Mouse (Mus musculus) CH12.LX (cell line): Measurements from ENCODE around the gene Gm10647. TPM values are rescaled to one million over a fixed set of nuclear protein-coding genes. Genes with fewer than 3 reads are reported as not detected.
"Not testable (repeated sequence)": the region's sequence is repeated elsewhere in the genome, so short reads cannot be mapped to it uniquely, and the experiment has no call there.

Experiments
- DNase-seq: peaks from one replicate; pipeline ENCODE4 v3.0.0-alpha.2; 2013; ENCODE audit errors: extremely low read depth
- H3K27ac ChIP-seq: 2 replicates; pipeline ENCODE4 v1.5.1; 2012; ENCODE audit warnings: low read depth, mild to moderate bottlenecking, control low read depth, moderate library complexity; ENCODE audit not compliant: insufficient read depth
- H3K27me3 ChIP-seq: replicated peaks from 2 replicates; pipeline ENCODE3; 2012; ENCODE audit warnings: inconsistent platforms
- H3K36me3 ChIP-seq, 2 experiments: replicated peaks in 1 of 2; 2 replicates each; pipeline versions ENCODE3 to v1.6.1; 2012; ENCODE audit warnings: inconsistent platforms in 1 of 2, low read length in 1 of 2, mild to moderate bottlenecking in 1 of 2, mixed read lengths in 1 of 2, moderate library complexity in 1 of 2; ENCODE audit not compliant: control insufficient read depth in 1 of 2, insufficient read depth in 1 of 2
- H3K4me1 ChIP-seq, 2 experiments: 2 replicates each; pipeline ENCODE4 v1.6.1; 2012; ENCODE audit warnings: inconsistent platforms in 1 of 2, moderate library complexity in 1 of 2; ENCODE audit not compliant: insufficient read depth in 2 of 2, control insufficient read depth in 1 of 2
- H3K4me2 ChIP-seq: 2 replicates; pipeline ENCODE4 v1.6.1; 2012; ENCODE audit warnings: low read depth, mild to moderate bottlenecking, control low read depth; ENCODE audit not compliant: poor library complexity, insufficient read depth, severe bottlenecking
- H3K4me3 ChIP-seq, 3 experiments: fragments of 150-350 bp in 1 of 3; sonication (generic) in 1 of 3; replicated peaks in 1 of 3; 2 replicates each; pipeline versions ENCODE3 to v1.5.1; 2011 to 2012; ENCODE audit warnings: low read depth in 2 of 3, low read length in 2 of 3, mild to moderate bottlenecking in 2 of 3, moderate library complexity in 2 of 3, control low read depth in 1 of 3, improper control_type of control experiment in 1 of 3, inconsistent platforms in 1 of 3, mixed read lengths in 1 of 3; ENCODE audit not compliant: poor library complexity in 1 of 3
- H3K79me2 ChIP-seq: replicated peaks from 2 replicates; pipeline ENCODE4 v1.6.1; 2012; ENCODE audit warnings: mild to moderate bottlenecking, moderate library complexity; ENCODE audit not compliant: control insufficient read depth, poor library complexity, insufficient read depth, severe bottlenecking; ENCODE audit errors: extremely low read depth
- H3K9ac ChIP-seq: 2 replicates; pipeline ENCODE4 v1.6.1; 2012; ENCODE audit warnings: low read depth, mild to moderate bottlenecking, control low read depth, moderate library complexity; ENCODE audit not compliant: insufficient read depth
- H3K9me3 ChIP-seq: replicated peaks from 2 replicates; pipeline ENCODE3; 2012; ENCODE audit warnings: low read length, inconsistent platforms, mixed read lengths
- CTCF ChIP-seq, 2 experiments: IDR thresholded peaks in 1 of 2; conservative IDR thresholded peaks in 1 of 2; 2 replicates each; pipeline ENCODE4 v1.5.1; 2011 to 2012; ENCODE audit warnings: low read depth in 2 of 2, low read length in 2 of 2, improper control_type of control experiment in 1 of 2, inconsistent platforms in 1 of 2, mild to moderate bottlenecking in 1 of 2, moderate library complexity in 1 of 2
- E2F4 ChIP-seq: IDR thresholded peaks from 2 replicates; pipeline ENCODE4 v1.6.1; 2011; ENCODE audit warnings: low read depth, low read length, improper control_type of control experiment; ENCODE audit not compliant: insufficient replicate concordance
- HCFC1 ChIP-seq: IDR thresholded peaks from 2 replicates; pipeline ENCODE4 v1.6.1; 2012; ENCODE audit warnings: low read depth, mild to moderate bottlenecking, inconsistent platforms, low read length, improper control_type of control experiment
- JUND ChIP-seq: conservative IDR thresholded peaks from 2 replicates; pipeline ENCODE4 v1.6.1; 2011; ENCODE audit warnings: low read depth, low read length, improper control_type of control experiment
- KAT2A ChIP-seq: IDR thresholded peaks from 2 replicates; pipeline ENCODE4 v1.6.1; 2012; ENCODE audit warnings: low read length, improper control_type of control experiment, inconsistent platforms; ENCODE audit not compliant: insufficient replicate concordance
- MEF2A ChIP-seq: IDR thresholded peaks from 2 replicates; pipeline ENCODE4 v1.6.1; 2014; ENCODE audit warnings: low read depth, mild to moderate bottlenecking, inconsistent platforms, low read length, improper control_type of control experiment, borderline replicate concordance
- RAD21 ChIP-seq: IDR thresholded peaks from 2 replicates; pipeline ENCODE4 v1.6.1; 2011; ENCODE audit warnings: low read depth, mild to moderate bottlenecking, low read length, improper control_type of control experiment, moderate library complexity
- SMC3 ChIP-seq: IDR thresholded peaks from 2 replicates; pipeline ENCODE4 v1.6.1; 2011; ENCODE audit warnings: low read depth, low read length, improper control_type of control experiment
- USF1 ChIP-seq: IDR thresholded peaks from 2 replicates; pipeline ENCODE4 v1.6.1; 2014; ENCODE audit warnings: low read depth, mild to moderate bottlenecking, inconsistent platforms, low read length, improper control_type of control experiment
- USF2 ChIP-seq: conservative IDR thresholded peaks from 2 replicates; pipeline ENCODE4 v1.6.1; 2011; ENCODE audit warnings: low read depth, low read length, improper control_type of control experiment
- ZC3H11A ChIP-seq: IDR thresholded peaks from 2 replicates; pipeline ENCODE4 v1.6.1; 2012; ENCODE audit warnings: low read depth, mild to moderate bottlenecking, inconsistent platforms, low read length, improper control_type of control experiment
- ZNF384 ChIP-seq: IDR thresholded peaks from 2 replicates; pipeline ENCODE4 v1.6.1; 2012; ENCODE audit warnings: low read depth, low read length, improper control_type of control experiment, inconsistent platforms
- dilution Hi-C: fragments of 300-500 bp; cut with MboI; formaldehyde crosslinking; loops from 2 replicates; pipeline ENCODE4 v1.14.3; 2020; ENCODE audit warnings: low sequenced_read_pairs; ENCODE audit not compliant: extremely low pct_unique_long_range_greater_than_20kb, extremely low pct_ligation_motif_present
- in situ Hi-C: fragments of 300-500 bp; cut with MboI; formaldehyde crosslinking; loops from 3 replicates; pipeline ENCODE4 v1.14.3; 2019; ENCODE audit warnings: low sequenced_read_pairs, low pct_ligation_motif_present, low pct_unique_long_range_greater_than_20kb, mixed read lengths
- polyA plus RNA-seq: library from polyadenylated mRNA; unstranded; fragments of >175 nt; gene quantifications from 2 replicates; pipeline ENCODE4 v1.2.1, GENCODE M21; 2012; ENCODE audit warnings: low read depth; ENCODE audit not compliant: insufficient read length
- total RNA-seq, 2 experiments: library from RNA; depleted of rRNA; stranded (reverse); fragments of 300-350 nt in 1 of 2; fragments of >200 nt in 1 of 2; gene quantifications; 2 replicates each; pipeline ENCODE4 v1.2.3; 2012 to 2014

Gene Gm10647
- total and polyA plus RNA-seq, 3 experiments: not detected

DNA sequence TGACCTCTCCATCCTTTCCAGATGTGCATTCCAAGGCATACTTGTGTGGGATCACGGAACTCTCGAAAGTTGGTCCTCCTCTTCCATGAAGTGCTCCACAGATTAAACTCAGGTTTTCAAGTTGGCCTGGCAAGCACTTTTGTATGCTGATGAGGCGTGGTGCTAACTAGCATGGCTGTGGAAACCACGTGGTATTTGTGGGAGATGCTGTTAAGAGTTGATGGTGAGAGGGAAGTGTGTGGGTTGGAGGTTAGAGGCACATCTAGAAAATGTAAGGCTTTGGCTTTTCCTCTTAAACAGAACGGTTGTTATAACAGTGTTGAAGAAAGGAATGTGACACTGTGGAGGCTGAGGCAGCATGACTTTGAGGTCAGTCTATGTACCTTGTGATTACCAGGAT is 24.2 kb downstream of the Gm10647 start:
- in situ Hi-C loops: no loop called here
- Histone ChIP-seq H3K27ac (no peak overlapping the region), H3K4me2 (no peak overlapping the region), H3K9me3 (no peaks in the 10 kb centered on the region), H3K4me3 (no peak overlapping the region), H3K9ac (no peak overlapping the region), H3K4me1 (no peaks in the 10 kb centered on the region), H3K36me3 (no peaks in the 10 kb centered on the region), H3K79me2 (no peaks in the 10 kb centered on the region), H3K27me3 (no peaks in the 10 kb centered on the region)
- no peak for DNase-seq
- dilution Hi-C loops: no loop called here
- TF ChIP-seq ZC3H11A (no peak), HCFC1 (no peak), JUND (no peak), ZNF384 (no peak)

- DNase-seq, H3K4me1 ChIP-seq, in situ Hi-C loops, H3K27me3 ChIP-seq, dilution Hi-C loops, H3K4me3 ChIP-seq, H3K36me3 ChIP-seq, H3K9me3 ChIP-seq, H3K27ac ChIP-seq, H3K9ac ChIP-seq, H3K79me2 ChIP-seq, H3K4me2 ChIP-seq: not testable (repeated sequence)
- peak in 1 of 2 experiments; percentile 39; a peak in 2 of 4 replicates for TF ChIP-seq CTCF (conservative IDR thresholded peaks at IDR 0.05 in 1 of 2, IDR thresholded peaks at IDR 0.05 in 1 of 2; ENCODE audit: low read depth in 2 of 2, low read length in 2 of 2)
- peak; percentile 16; the same call in 1 of the 2 replicates for TF ChIP-seq SMC3
Observed at GRCm38 (mm10) chr9:66822255-66822654, 25.4 kb downstream of the Gm10647 start.

DNA sequence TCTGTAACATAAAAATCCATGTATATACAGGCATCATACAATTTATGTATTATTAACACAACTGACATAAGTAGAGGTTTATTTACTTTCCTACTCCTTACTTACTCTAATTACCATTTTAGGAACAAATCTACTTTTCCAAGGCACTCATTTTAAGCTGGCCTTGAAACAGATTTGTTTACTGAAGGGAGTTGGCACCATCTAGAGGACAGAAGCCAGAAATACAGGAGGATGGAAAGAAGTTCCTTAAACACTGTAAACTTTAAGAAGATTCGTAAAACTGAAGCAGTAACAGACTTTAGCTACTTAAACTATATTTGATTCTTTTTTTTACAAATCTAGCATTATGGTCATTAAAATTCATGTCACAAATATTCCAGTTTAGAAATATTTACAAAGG is 29.2 kb downstream of the Gm10647 start:
- peaks cover 0 to 2% of the 10 kb centered on the region in 2 experiments; a peak in 1 of 4 replicates for H3K4me1 ChIP-seq
- no peak overlapping the region for H3K9ac ChIP-seq
- H3K36me3 ChIP-seq: no peaks in the 10 kb centered on the region
- no peak overlapping the region for H3K4me3 ChIP-seq
- no peaks in the 10 kb centered on the region for H3K27me3 ChIP-seq
- no peak overlapping the region for H3K4me2 ChIP-seq
- dilution Hi-C loops: no loop called here
- DNase-seq: peak; percentile 52
- H3K27ac ChIP-seq: no peak overlapping the region
- no peaks in the 10 kb centered on the region for H3K79me2 ChIP-seq
- H3K9me3 ChIP-seq: no peaks in the 10 kb centered on the region
- TF ChIP-seq CTCF (conservative IDR thresholded peaks at IDR 0.05 in 1 of 2, IDR thresholded peaks at IDR 0.05 in 1 of 2; ENCODE audit: low read depth in 2 of 2, low read length in 2 of 2) (peak in 1 of 2 experiments; percentile 91; a peak in 3 of 4 replicates), RAD21 (peak; percentile 97), SMC3 (peak; percentile 86), E2F4 (0 out of 2 replicates have a peak, but pooled peaks have one; percentile 34), MEF2A (no peak), USF2 (no peak), KAT2A (no peak), ZC3H11A (peak; percentile 67), USF1 (no peak), JUND (peak; percentile 37; the same call in 1 of the 2 replicates)
- TF ChIP-seq, all 38 proteins: peak for 6
- in situ Hi-C loops: no loop called here
